Mouse (Mus musculus): ENCODE data around the gene Pold3. TPM values are rescaled to one million over a fixed set of nuclear protein-coding genes. Genes with fewer than 3 reads are reported as not detected.

Pold3 gene
- 50.1 TPM for total RNA-seq (2023)

DNA sequence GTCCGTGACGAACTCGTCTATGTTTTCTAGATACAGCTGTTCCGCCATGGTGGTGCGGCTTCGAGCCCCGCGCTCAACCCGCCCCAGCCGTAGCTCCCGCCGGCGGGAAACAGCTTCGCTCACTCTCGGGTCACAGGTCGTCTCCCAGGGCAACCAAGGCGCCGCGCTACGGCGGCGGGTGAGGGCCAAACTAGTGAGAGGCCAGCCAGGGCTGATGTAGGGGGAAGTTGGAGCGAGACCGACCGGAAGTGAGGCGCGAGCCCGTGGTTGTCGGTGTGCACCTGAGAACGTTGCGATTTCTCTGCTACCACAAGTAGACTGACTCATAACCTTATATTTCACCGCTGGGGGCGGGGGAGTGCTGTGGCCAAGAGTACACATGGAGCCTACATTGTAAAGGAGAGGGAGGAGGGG, at the start of gene Pold3:
Gene Pold3, minus strand, starts transcription at position 190 of the 414 bp plus-strand sequence.

DNA sequence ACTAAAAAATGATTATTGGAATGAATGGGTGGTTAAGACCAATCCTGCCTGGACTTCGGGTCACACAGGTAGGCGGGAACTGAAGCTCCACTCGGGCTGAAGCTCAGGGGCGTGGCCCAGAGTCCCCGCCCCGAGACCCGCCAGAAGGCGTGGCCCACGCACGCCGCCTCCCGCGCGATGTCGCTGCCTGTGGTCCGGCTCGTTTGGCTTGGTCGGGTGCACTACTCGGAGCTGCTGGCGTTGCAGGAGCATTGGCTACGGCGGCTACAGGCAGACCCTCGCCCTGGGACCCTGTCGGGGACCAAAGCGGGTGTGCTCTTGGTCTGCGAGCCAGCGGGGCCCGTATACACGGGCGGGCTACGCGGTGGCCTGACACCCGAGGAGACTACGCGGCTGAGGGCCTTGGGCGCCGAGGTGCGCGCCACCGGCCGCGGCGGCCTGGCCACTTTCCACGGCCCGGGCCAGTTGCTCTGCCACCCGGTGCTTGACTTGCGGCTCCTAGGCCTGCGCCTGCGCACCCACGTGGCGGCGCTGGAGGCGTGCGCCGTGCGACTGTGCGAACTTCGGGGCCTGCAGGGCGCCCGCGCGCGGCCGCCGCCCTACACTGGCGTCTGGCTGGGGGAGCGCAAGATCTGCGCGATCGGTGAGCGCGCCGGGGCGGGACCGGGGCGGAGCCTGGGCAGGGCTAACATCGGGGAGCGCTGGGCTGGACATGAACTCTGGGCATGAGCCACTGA, 37.9 kb upstream of the Pold3 start, which contains the start of gene Lipt2:
Gene Lipt2, plus strand, starts transcription at position 173 of the 737 bp plus-strand sequence.

Other genes with a start within 250 kb of the Pold3 start
- gene Rnf169, start 141.1 kb downstream of the Pold3 start, total RNA-seq (2023) = 24.7 TPM
- not detected for gene Chrdl2, start 115.4 kb downstream of the Pold3 start, total RNA-seq (2023)
- gene Lipt2, start 37.7 kb upstream of the Pold3 start, total RNA-seq (2023) = 1.5 TPM
- gene Kcne3, start 54.9 kb upstream of the Pold3 start, total RNA-seq (2023) = not detected
- gene Pgm2l1, start 105.8 kb upstream of the Pold3 start, total RNA-seq (2023) = 30.6 TPM
- gene P4ha3, start 164.0 kb upstream of the Pold3 start, total RNA-seq (2023) = not detected

Data from CD8-positive naive resting alpha-beta T cell, adult 57 days (primary cell).